Mouse (Mus musculus) thymus, postnatal 14 days (tissue): Measurements from ENCODE around the gene Txndc5.

Source experiments
- DNase-seq: peaks from one replicate; pipeline ENCODE4 v3.0.0; 2021

Gene Txndc5

DNA sequence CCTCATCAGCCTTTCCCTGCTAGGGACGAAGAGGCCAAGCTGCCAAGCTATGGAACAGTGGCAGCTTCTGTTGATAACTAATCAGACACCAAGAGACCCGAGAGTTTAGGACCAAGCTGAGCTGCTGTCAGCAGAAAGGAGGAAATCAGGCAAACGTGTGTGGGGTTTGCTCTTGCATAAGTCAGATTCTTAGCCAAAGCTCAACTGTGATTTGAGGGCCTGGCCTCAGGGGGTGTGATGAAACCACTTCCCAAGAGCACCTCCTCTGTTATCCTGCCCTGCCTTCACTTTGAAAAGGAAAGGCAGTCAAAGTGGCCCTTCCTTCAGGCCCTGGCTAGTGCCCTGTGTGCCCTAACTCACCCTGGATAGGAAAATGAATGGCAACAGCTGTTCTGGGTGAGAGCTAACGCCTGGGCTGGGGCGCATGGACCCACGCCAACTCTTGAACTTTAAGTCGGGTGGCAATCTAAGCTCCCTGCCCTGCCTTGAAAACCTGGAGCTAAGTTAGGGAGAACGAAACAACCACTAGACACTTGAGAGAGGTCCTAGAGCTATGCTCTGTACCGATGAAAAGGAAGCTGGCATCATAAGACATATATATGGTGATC, at the start of gene Txndc5:
Gene Txndc5 (minus strand): TSS at position 138 of the 608 bp plus-strand sequence.
- no peak for DNase-seq

DNA sequence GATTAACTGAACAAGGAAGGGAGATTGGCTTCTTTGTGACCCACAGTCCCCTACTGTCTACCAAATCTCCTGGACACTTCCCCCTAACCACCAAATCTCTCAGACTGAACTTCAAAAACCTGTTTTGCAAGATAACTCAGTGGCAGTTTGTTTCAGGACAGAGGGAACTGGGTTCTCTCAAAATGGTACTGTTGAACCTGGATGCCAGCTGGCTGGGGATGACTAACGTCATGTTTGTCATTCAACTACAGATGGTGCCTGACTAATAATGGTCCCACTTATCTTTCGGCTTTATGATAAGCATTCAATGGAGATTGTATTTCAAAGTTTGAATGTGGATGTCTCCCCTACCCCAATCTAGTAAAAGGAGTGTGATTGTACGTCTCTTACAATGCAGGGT, 46.0 kb upstream of the Txndc5 start:
- no peak for DNase-seq

GRCm38 (mm10) chr13:38573281-38573680, 44.7 kb upstream of the Txndc5 start:
- DNase-seq, result no peak

DNA sequence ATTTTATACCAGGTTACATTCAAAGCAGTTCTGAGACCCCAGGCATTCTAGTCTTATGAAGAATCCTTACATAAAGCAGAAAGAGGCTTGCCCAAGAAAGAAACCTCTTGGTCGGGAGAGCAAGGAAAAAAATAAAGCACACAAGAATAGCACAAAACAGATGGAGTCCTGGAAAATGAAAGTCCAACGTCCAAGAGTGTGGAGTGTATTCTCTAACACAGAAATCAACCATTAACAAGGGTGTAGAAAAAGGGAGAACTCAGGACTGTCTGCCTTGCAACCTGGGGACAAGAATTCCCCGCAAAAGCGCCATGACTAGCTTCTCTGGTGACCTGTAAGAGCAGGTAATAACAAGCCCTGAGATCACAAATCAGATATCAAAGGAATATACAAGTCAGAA, 36.6 kb upstream of the Txndc5 start:
- no peak for DNase-seq

DNA sequence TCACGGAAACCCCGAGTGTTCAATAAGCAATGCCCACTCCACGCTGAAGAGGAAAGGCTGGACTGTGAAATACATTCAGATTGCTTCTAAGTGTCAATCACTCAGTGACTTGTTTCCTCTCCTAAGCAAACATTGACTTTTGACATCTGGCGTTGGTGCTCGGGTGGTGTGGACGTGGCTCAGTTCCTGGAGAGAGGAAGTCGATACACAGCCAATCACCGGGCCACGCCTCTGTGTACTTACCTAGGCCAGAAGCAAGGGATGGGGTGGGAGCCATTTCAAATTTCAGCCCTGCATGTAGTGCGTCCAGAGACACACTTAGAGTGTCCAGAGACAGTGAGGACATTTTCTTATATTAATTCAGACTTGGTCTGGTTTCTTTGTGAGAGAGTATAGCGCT, 26.0 kb upstream of the Txndc5 start:
- DNase-seq, result no peak

- no peak for DNase-seq
These were observed 25.6 kb upstream of the Txndc5 start for GRCm38 (mm10) chr13:38554210-38554609.

- DNase-seq, result no peak
These were observed 20.1 kb upstream of the Txndc5 start for GRCm38 (mm10) chr13:38548681-38549080.

DNA sequence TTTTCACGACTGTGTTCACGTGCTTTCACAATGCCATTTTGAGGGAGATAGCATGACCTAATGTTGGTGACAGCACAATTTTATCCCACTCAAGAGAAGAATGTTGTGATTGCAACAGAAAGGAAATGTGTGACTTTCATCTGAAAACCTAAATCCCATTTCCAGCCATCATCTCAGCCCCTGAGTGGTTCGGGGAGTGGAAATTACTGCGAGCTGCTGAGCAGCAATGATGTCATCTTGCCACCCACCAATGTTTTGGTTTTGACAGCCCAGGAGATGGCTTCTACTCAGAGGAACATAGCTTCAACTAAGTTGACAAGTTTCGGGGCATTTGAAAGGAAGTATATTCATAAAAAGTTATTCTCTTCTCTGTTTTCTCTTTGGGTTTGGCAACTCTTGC, 19.1 kb upstream of the Txndc5 start:
- no peak for DNase-seq

- DNase-seq, result peak; percentile 31
These were observed 18.1 kb upstream of the Txndc5 start for GRCm38 (mm10) chr13:38546754-38547153.

DNA sequence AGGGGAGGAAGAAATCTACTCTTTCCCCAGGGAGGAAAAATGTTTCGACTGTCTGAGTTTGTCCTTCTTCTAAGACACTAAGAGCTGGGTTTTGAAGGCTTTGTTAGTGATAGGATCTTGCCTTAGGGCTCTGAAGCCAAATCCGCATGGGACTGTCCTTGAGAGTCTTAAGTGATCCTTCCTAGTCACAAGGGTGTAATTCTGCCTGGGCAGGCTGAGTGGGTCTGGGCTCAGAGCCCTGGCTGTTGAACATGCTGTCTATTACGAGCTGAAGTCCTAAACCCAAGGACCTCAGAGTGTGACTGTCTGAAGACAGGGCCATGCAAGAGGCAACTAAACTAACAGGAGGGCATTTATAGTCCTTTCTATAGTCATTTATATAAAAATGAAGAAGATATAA, 16.8 kb upstream of the Txndc5 start:
- no peak for DNase-seq

- no peak for DNase-seq
These were observed 16.3 kb upstream of the Txndc5 start for GRCm38 (mm10) chr13:38544769-38545445.

DNA sequence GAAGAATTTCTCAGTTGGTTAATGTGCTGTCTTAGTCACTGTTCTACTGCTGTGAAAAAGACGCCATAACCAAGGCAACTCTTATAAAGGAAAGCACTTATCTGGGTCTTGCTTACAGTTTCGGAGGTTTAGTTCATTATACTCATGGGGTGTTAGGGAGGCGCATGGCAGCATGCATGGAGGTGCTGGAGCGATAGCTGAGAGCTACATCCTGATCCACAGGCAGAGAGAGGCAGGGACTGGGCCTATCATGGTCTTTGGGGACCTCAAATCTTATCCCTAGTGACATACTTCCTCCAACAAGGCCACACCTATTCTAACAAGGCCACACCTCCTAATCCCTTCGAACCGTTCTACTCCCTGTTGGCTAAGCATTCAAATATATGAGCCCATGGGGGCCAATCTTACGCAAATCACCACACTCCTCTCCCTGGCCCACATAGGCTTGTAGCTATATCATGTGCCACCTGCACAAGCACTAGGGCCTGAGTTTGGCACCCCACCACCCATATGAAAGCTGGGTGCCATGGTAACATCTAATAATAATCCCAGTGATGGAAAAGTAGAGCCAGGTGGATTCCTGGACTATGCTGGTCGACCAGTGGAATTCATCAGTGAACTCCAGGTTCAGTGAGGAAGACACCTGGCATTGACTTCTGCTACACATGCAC, 15.0 kb upstream of the Txndc5 start:
- no peak for DNase-seq

DNA sequence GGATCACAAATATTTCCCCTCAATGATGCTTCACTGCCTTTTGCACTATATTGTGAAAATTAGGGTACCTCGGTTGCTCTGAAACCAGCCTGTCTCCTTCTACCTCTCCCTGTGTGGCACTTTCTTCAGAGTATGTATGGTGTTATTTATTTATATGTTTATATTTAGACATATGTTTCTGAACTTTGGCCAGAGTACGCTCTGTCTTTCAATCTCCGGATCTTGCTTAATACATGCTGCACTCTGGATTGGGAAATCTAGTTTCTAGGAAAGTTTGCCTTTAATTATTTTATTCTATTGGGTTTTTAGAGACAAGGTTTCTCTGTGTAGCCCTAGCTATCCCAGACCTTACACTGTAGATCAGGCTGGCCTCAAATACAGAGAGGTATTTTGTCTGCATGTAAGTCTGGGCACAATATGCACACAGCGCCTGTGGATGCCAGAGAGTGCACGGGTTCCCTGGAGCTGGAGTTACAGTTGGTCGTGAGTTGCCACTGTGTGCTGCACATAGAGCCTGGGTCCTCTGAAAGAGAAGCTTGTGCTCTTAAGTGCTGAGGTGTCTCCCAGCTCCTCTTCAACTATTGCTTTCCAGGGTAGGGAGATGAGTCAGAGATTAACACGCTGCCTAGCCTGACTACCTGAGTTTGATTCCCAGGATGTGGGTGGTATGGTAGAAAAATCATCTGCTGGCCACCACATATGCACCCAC, 10.7 kb upstream of the Txndc5 start:
- no peak for DNase-seq

- DNase-seq, result no peak
These were observed 8.9 kb upstream of the Txndc5 start for GRCm38 (mm10) chr13:38537521-38537920.

GRCm38 (mm10) chr13:38534731-38535130, 6.1 kb upstream of the Txndc5 start:
- DNase-seq, result no peak

- no peak for DNase-seq
These were observed 5.4 kb upstream of the Txndc5 start for GRCm38 (mm10) chr13:38534016-38534415.

DNA sequence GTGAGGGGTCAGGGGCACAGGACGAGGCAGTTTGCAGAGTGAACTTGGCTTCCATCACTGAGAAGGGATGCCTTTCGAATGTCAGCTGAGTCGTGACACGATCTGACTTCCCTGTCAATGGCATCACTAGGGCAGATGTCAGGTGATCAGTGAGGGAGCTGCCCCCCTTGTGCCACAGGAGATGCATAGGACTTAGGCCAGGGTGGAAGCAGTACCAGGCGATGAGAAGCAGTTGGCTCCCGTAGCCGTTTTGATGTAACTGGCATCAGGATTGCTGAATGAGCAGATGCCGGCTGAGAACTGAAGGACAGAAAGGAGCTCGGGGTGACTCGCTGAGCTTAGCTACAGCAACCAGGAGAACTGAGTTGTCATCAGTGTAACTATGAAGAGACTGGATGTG, 4.8 kb upstream of the Txndc5 start:
- no peak for DNase-seq

GRCm38 (mm10) chr13:38531498-38531897, 2.9 kb upstream of the Txndc5 start:
- no peak for DNase-seq

GRCm38 (mm10) chr13:38529576-38529975, 952 bp upstream of the Txndc5 start:
- DNase-seq, result no peak

GRCm38 (mm10) chr13:38527797-38528650, 600 bp downstream of the Txndc5 start:
- peak; percentile 97 for DNase-seq

- DNase-seq, result no peak
These were observed 1.4 kb downstream of the Txndc5 start for GRCm38 (mm10) chr13:38527041-38527796.

DNA sequence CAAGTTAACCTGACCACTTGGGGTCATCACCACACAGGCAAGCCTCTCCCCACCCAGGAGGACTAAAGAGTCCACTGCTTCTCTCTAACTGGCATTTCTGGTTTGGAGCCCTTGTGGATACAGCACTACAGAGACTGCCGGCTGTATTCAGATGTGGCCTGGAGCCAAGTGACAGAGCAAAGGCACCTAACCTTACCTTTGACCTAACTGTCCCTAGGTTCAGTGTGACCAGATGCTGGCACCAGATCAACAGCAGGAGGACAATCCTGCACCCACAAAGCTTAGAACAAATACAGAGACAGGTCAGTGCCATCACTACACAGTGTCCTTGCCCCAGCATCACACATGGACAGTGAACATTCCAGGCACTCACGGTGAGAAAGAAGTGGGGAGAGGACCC, 2.5 kb downstream of the Txndc5 start:
- DNase-seq, result no peak
